Mouse (Mus musculus) C2C12 (cell line): ENCODE results near the gene Sdc4.

Source experiments
- CEBPB ChIP-seq: IDR thresholded peaks from one replicate; pipeline ENCODE4 v1.6.1; 2011; ENCODE audit warnings: low read depth, mild to moderate bottlenecking, control low read depth, moderate library complexity
- CTCF ChIP-seq: IDR thresholded peaks from one replicate; pipeline ENCODE4 v1.5.1; 2011; ENCODE audit not compliant: control insufficient read depth, insufficient read depth, insufficient read length
- FOSL1 ChIP-seq: IDR thresholded peaks from one replicate; pipeline ENCODE4 v1.8.0; 2011; ENCODE audit warnings: mild to moderate bottlenecking, low read length; ENCODE audit not compliant: poor library complexity, insufficient read depth, severe bottlenecking
- MAX ChIP-seq: IDR thresholded peaks from one replicate; pipeline ENCODE4 v1.6.1; 2011; ENCODE audit warnings: mild to moderate bottlenecking, control low read depth
- MYOD1 ChIP-seq: IDR thresholded peaks from one replicate; pipeline ENCODE4 v1.6.1; 2011; ENCODE audit warnings: low read depth; ENCODE audit not compliant: control insufficient read depth, insufficient read length
- MYOG ChIP-seq: IDR thresholded peaks from one replicate; pipeline ENCODE4 v1.6.1; 2011; ENCODE audit not compliant: control insufficient read depth, insufficient read length; ENCODE audit errors: extremely low read depth
- USF1 ChIP-seq: IDR thresholded peaks from one replicate; pipeline ENCODE4 v1.6.1; 2011; ENCODE audit warnings: low read depth, mild to moderate bottlenecking, control low read depth, moderate library complexity

- TF ChIP-seq USF1 (peak; percentile 24), CTCF (no peak), CEBPB (no peak), MAX (no peak), FOSL1 (no peak), MYOD1 (no peak), MYOG (no peak)
Observed at GRCm38 (mm10) chr2:164436961-164437360, 6.7 kb downstream of the Sdc4 start.
